Mouse (Mus musculus) midbrain, embryonic 10.5 days (tissue): Measurements from ENCODE around the gene C330021F23Rik. TPM values are rescaled to one million over a fixed set of nuclear protein-coding genes. Genes with fewer than 3 reads are reported as not detected.

Experiments
- DNase-seq: peaks from one replicate; pipeline ENCODE4 v3.0.0-alpha.2; 2017; ENCODE audit warnings: low spot score
- H3K27ac ChIP-seq: fragments of 300-500 bp; sonication (generic); replicated peaks from 2 replicates; pipeline ENCODE4 v1.5.1; 2016; ENCODE audit warnings: mild to moderate bottlenecking
- H3K27me3 ChIP-seq: fragments of 300-500 bp; sonication (generic); 2 replicates; pipeline ENCODE4 v1.6.1; 2016; ENCODE audit warnings: low read depth, mild to moderate bottlenecking; ENCODE audit not compliant: poor library complexity, severe bottlenecking
- H3K36me3 ChIP-seq: fragments of 300-500 bp; sonication (generic); 2 replicates; pipeline ENCODE4 v1.6.1; 2016; ENCODE audit warnings: mild to moderate bottlenecking, moderate library complexity
- H3K4me1 ChIP-seq: fragments of 300-500 bp; sonication (generic); 2 replicates; pipeline ENCODE4 v1.6.1; 2016
- H3K4me3 ChIP-seq: fragments of 300-500 bp; sonication (generic); 2 replicates; pipeline ENCODE4 v1.5.1; 2016; ENCODE audit warnings: mild to moderate bottlenecking, moderate library complexity
- H3K9me3 ChIP-seq: fragments of 300-500 bp; sonication (generic); replicated peaks from 2 replicates; pipeline ENCODE4 v1.6.1; 2016; ENCODE audit warnings: mild to moderate bottlenecking
- WGBS: fragments of 180-500 bp; shearing (Covaris S2); methylation state at CpG from one replicate; pipeline ENCODE4 v1.1.7; 2016; 5-methylcytosine and 5-hydroxymethylcytosine counted together
- polyA plus RNA-seq: library from polyadenylated mRNA; unstranded; fragments of >200 nt; fragmentation: Nextera tagmentation; extraction: Ambion mirVana; gene quantifications from 2 replicates; pipeline ENCODE4 v1.2.1, GENCODE M21; 2016

The C330021F23Rik gene
- polyA plus RNA-seq = 9.8 and 11.2 TPM in 2 replicates

DNA sequence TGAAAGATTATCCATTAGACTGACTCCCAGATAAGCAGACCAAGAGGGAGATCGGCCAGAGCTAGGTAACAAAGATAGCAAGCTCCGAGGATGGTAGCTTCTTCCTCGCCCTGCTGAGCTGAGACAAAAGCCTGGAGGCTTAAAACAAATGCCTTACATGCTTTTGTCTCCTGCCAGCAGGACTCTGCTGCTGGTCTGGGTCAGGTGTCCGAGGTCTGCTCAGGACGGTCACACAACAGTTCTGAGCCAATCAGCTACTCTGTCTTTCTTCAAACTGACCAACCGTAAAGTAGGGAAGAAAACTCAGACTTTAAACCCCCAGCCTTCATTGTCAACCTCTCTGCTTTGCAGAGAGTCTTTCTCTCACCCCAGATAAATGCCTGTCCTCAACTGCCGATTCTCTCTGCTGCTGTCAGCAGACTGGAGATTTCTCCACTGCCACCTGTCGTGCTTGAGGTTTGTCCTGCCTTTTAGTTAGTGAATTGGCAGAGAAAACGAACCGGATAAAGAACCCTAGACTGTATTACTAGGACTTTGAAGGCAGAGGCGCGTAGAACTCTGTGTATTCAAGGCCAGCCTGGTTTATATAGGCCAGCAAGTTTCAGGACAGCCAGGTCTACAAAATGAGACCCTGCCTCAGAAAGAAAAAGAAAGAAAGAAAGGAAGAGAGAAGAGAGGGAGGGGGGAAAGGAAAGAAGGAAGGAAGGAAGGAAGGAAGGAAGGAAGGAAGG lies at the start of gene C330021F23Rik:
Gene C330021F23Rik (plus strand): TSS at position 350 of the 731 bp plus-strand sequence.
- H3K9me3 ChIP-seq = no peaks in the 10 kb centered on the region
- H3K4me3 ChIP-seq = peak within 1 kb of the TSS; percentile 58
- under 1% methylated on average over 12 of the region's 12 CpGs for WGBS
- no peaks in the 10 kb centered on the region for H3K27me3 ChIP-seq
- H3K4me1 ChIP-seq = peaks cover 26% of the 10 kb centered on the region
- H3K36me3 ChIP-seq = 0 out of 2 replicates have a peak, but pooled peaks cover 4% of the 10 kb centered on the region
- H3K27ac ChIP-seq = peak within 1 kb of the TSS; percentile 92
- DNase-seq = peak; percentile 71

GRCm38 (mm10) chr8:3522007-3522697 lies 45.6 kb upstream of the C330021F23Rik start:
- 90% methylated on average over 13 of the region's 13 CpGs for WGBS
- H3K27me3 ChIP-seq = no peaks in the 10 kb centered on the region
- H3K27ac ChIP-seq = no peak overlapping the region
- no peak for DNase-seq
- peaks cover 40% of the 10 kb centered on the region for H3K36me3 ChIP-seq
- no peaks in the 10 kb centered on the region for H3K9me3 ChIP-seq
- no peak overlapping the region for H3K4me3 ChIP-seq
- H3K4me1 ChIP-seq = peaks cover 2% of the 10 kb centered on the region

DNA sequence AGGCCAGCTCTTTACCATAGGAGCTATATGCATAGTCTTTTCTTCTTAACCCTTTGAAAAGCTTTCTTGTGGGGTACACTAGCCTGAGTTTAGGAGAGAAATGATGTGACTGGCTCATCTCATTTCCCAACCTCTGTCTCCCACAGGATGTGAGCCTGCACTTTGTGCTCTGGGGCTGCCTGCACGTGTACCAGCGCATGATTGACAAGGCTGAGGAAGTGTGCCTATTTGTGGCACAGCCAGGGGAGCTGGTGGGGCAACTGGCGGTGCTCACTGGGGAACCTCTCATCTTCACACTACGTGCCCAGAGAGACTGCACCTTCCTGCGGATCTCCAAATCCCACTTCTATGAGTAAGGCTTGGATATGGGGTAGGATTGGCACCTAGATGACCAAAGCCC lies 37.0 kb upstream of the C330021F23Rik start:
- Histone ChIP-seq H3K4me1 (no peaks in the 10 kb centered on the region), H3K9me3 (no peaks in the 10 kb centered on the region), H3K36me3 (peaks cover 31% of the 10 kb centered on the region), H3K27me3 (no peaks in the 10 kb centered on the region), H3K4me3 (no peak overlapping the region), H3K27ac (no peak overlapping the region)
- 92% methylated on average over 5 of the region's 5 CpGs for whole genome bisulfite sequencing
- DNase-seq = no peak

DNA sequence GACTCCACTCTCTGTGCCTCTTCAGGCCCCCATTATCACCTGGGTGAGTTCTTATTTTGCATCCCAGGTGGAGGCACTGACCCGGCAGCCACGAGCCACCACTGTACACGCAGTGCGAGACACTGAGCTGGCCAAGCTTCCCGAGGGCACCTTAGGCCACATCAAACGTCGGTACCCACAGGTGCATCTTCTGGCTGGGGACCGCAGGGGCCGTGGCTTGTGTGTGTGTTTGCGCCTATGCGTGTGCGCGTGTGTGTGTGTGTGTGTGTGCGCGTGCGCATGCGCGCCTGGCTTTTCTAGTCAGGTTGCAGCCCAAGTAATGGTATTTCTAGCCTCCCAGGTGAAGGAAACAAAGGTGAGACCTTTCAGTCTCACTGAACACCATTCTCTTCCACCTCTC lies 35.9 kb upstream of the C330021F23Rik start:
- 93% methylated on average over 18 of the region's 18 CpGs for WGBS
- Histone ChIP-seq H3K4me1 (no peaks in the 10 kb centered on the region), H3K27me3 (no peaks in the 10 kb centered on the region), H3K36me3 (peaks cover 34% of the 10 kb centered on the region), H3K4me3 (no peak overlapping the region), H3K9me3 (no peaks in the 10 kb centered on the region), H3K27ac (no peak overlapping the region)
- no peak for DNase-seq

GRCm38 (mm10) chr8:3536053-3536841 lies 31.5 kb upstream of the C330021F23Rik start:
- 60% methylated on average over 15 of the region's 15 CpGs for WGBS
- Histone ChIP-seq H3K27me3 (no peaks in the 10 kb centered on the region), H3K9me3 (no peaks in the 10 kb centered on the region), H3K27ac (no peak overlapping the region), H3K36me3 (peaks cover 64% of the 10 kb centered on the region), H3K4me1 (no peaks in the 10 kb centered on the region), H3K4me3 (no peak overlapping the region)
- DNase-seq = no peak

DNA sequence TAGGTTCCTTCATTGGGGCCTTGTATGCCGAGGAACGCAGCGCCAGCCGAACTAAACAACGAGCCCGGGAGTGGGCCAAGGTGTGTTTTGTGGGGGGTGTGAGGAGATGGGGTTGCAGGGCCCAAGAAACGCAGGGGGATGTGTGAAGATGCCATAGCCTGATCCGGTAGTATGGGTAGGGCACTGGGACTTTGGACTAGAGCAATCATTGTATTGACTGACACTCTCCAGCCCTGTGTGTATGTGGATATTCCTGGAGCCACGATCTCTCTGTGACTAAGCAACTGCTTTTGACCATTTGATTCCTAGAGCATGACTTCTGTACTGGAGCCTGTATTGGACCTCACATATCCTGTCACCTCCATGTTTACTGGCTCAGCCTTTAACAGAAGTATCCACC lies 30.9 kb upstream of the C330021F23Rik start:
- Histone ChIP-seq H3K27me3 (no peaks in the 10 kb centered on the region), H3K4me1 (no peaks in the 10 kb centered on the region), H3K27ac (no peak overlapping the region), H3K36me3 (peaks cover 63% of the 10 kb centered on the region), H3K9me3 (no peaks in the 10 kb centered on the region), H3K4me3 (no peak overlapping the region)
- 96% methylated on average over 9 of the region's 9 CpGs for WGBS
- DNase-seq = no peak

- WGBS = 94% methylated on average over 26 of the region's 26 CpGs
- H3K9me3 ChIP-seq = no peaks in the 10 kb centered on the region
- H3K4me3 ChIP-seq = no peak overlapping the region
- no peak for DNase-seq
- H3K27ac ChIP-seq = no peak overlapping the region
- peaks cover 64% of the 10 kb centered on the region for H3K36me3 ChIP-seq
- H3K27me3 ChIP-seq = no peaks in the 10 kb centered on the region
- no peaks in the 10 kb centered on the region for H3K4me1 ChIP-seq
These were observed 30.1 kb upstream of the C330021F23Rik start for GRCm38 (mm10) chr8:3537666-3538065.

DNA sequence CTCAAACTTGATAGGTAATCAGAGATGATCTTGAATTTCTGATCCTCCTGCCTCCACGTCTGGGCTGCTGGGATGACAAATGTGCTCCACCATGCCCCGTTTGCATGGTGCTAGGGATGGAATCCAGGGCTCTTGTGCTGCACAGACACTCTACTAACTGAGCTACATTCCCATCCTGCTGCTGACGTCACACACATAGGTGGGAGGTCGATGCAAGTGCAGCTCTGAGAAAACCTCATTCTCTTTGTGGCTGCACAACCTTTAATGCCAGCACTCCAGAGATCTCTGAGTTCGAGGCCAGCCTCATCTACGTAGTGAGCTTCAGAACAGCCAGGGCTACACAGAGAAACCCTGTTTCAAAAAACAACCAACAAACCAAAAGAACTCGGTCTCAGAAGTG lies 28.6 kb upstream of the C330021F23Rik start:
- Histone ChIP-seq H3K36me3 (peaks cover 79% of the 10 kb centered on the region), H3K27ac (no peak overlapping the region), H3K4me3 (no peak overlapping the region), H3K27me3 (no peaks in the 10 kb centered on the region), H3K4me1 (no peaks in the 10 kb centered on the region), H3K9me3 (no peaks in the 10 kb centered on the region)
- DNase-seq = no peak
- WGBS = 87% methylated on average over 7 of the region's 7 CpGs

GRCm38 (mm10) chr8:3540076-3540475 lies 27.7 kb upstream of the C330021F23Rik start:
- no peak overlapping the region for H3K4me3 ChIP-seq
- no peaks in the 10 kb centered on the region for H3K27me3 ChIP-seq
- 91% methylated on average over 4 of the region's 4 CpGs for WGBS
- peaks cover 88% of the 10 kb centered on the region for H3K36me3 ChIP-seq
- H3K9me3 ChIP-seq = no peaks in the 10 kb centered on the region; the same call in 1 of the 2 replicates
- no peaks in the 10 kb centered on the region for H3K4me1 ChIP-seq
- no peak overlapping the region for H3K27ac ChIP-seq
- DNase-seq = no peak

DNA sequence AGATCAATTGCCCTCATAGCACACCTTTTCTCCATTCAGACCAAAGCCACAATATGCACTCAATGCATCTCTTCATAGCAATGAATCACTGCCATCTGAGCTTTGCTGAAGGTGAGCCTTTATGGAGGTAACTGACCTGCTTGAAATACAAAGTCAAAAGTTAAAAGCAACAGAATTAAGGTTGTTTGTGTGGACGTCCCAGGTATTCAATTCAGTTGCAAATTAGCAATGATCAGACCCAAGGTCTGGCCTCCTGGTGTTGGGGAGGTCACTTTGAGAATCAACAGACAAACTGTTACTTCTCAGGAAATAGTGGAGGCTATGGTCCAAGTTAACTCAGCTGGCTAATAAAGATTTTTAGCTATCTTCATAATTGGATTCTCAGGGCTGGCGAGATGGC lies 21.3 kb upstream of the C330021F23Rik start:
- Histone ChIP-seq H3K27ac (no peak overlapping the region), H3K4me1 (no peaks in the 10 kb centered on the region), H3K4me3 (no peak overlapping the region), H3K36me3 (peaks cover 32% of the 10 kb centered on the region), H3K27me3 (no peaks in the 10 kb centered on the region), H3K9me3 (no peaks in the 10 kb centered on the region; the same call in 1 of the 2 replicates)
- DNase-seq = no peak
- WGBS = 83% methylated on average over 2 of the region's 2 CpGs

DNA sequence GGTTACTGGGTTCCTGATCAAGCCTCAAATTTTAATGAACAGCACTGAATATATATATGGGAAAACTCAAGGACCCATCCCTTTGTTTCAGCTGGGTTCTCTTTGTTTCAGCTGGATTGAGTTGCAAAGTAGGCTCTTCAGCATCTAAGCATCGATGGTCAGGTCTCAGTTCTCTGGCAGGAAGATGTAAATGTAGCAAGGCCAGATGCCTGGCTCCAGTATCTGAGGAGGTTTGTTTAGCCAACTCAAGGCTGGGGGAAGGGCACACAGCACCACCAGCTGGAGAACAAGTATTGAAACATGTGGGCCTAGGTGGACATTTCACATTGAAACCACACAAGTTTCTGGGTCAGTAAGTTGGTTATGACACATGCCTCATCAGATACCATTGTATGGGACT lies 15.6 kb upstream of the C330021F23Rik start:
- Histone ChIP-seq H3K4me3 (no peak overlapping the region), H3K36me3 (no peaks in the 10 kb centered on the region), H3K27me3 (no peaks in the 10 kb centered on the region), H3K9me3 (no peaks in the 10 kb centered on the region), H3K27ac (no peak overlapping the region), H3K4me1 (no peaks in the 10 kb centered on the region)
- DNase-seq = no peak
- WGBS = 89% methylated on average over 1 of the region's 1 CpGs

DNA sequence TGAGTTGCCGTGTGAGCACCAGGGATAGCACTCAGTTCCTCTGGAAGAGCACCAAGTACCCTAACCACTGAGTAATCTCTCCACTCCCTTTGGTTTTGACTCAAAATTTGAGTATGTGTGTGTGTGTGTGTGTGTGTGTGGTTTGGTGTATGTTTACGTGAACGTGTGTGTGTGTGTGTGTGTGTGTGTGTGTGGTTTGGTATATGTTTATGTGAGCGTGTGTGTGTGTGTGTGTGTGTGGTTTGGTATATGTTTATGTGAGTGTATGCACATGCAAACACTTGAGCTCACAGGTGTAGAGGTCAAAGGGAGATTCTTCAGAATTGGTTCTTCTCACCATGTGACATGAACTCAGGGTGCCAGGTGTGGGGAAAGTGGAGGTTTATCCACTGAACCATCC lies 11.7 kb upstream of the C330021F23Rik start:
- H3K4me1 ChIP-seq = no peaks in the 10 kb centered on the region
- no peak for DNase-seq
- H3K4me3 ChIP-seq = no peak overlapping the region
- no peaks in the 10 kb centered on the region for H3K9me3 ChIP-seq
- 59% methylated on average over 4 of the region's 4 CpGs for WGBS
- H3K36me3 ChIP-seq = no peaks in the 10 kb centered on the region
- no peaks in the 10 kb centered on the region for H3K27me3 ChIP-seq
- no peak overlapping the region for H3K27ac ChIP-seq
